In genomic region chr15:102350138-102350941, GRCm38 (mm10) we compare ENCODE assay signal across 8 mouse cellular contexts. TPM values are rescaled to one million over a fixed set of nuclear protein-coding genes. Genes with fewer than 3 reads are reported as not detected.
A peak's percentile ranks its signal among the peaks of the same experiment; 100 is the strongest.
DNase-seq lines count a peak whose midpoint lies in the region; ATAC-seq lines count a peak whose summit lies in the region.

Aaas (minus strand) TSS chr15:102350771.

- H3K4me2 ChIP-seq in heart, embryonic 13.5 days = peak within 1 kb of the TSS; percentile 83
- H3K4me2 ChIP-seq in liver, embryonic 12.5 days = peak within 1 kb of the TSS; percentile 85
- H3K4me2 ChIP-seq in stomach, embryonic 15.5 days = peak within 1 kb of the TSS; percentile 76

- WGBS in heart, embryonic 13.5 days = under 1% methylated on average over 56 of the region's 56 CpGs
- WGBS in liver, embryonic 12.5 days (ENCODE audit: insufficient replicate concordance) = under 1% methylated on average over 56 of the region's 56 CpGs
- WGBS in stomach, embryonic 15.5 days = under 1% methylated on average over 56 of the region's 56 CpGs

- 0 out of 2 replicates have a peak, but pooled peaks cover 5% of the 10 kb centered on the region for H3K27me3 ChIP-seq in heart, embryonic 13.5 days (replicated peaks)
- peaks cover 22% of the 10 kb centered on the region for H3K27me3 ChIP-seq in liver, embryonic 12.5 days (replicated peaks)
- no peaks in the 10 kb centered on the region for H3K27me3 ChIP-seq in stomach, embryonic 15.5 days (replicated peaks)

- H3K4me3 ChIP-seq in brown adipose tissue, adult 24 weeks (ENCODE audit: insufficient read depth, low read depth, low read length) = peak within 1 kb of the TSS; percentile 82
- H3K4me3 ChIP-seq in heart, embryonic 13.5 days = peak within 1 kb of the TSS; percentile 71
- H3K4me3 ChIP-seq in liver, embryonic 12.5 days = peak within 1 kb of the TSS; percentile 86
- H3K4me3 ChIP-seq in stomach, embryonic 15.5 days (replicated peaks) = peak within 1 kb of the TSS; percentile 80

- DNase-seq in CD4-positive, CD25-positive, alpha-beta regulatory T cell, adult 2 months (ENCODE audit: low read depth, low spot score) = peak; percentile 98
- DNase-seq in fat pad, adult 2 months (ENCODE audit: extremely low read depth, low read depth, low spot score) = peak; percentile 68
- peak; percentile 98 for DNase-seq in kidney, postnatal 10 days
- DNase-seq in natural killer cell, adult 2 months (ENCODE audit: low spot score in 2 of 2) = peak; percentile 87 to 93

- peak; percentile 73 for ATAC-seq in heart, embryonic 13.5 days (ENCODE audit: extremely low read depth, insufficient number of reproducible peaks, low FRiP score, low TSS enrichment)
- ATAC-seq in liver, embryonic 12.5 days = peak; percentile 91
- peak; percentile 89 for ATAC-seq in stomach, embryonic 15.5 days (ENCODE audit: insufficient read depth, low FRiP score, low read depth)

- peaks cover 29% of the 10 kb centered on the region for H3K36me3 ChIP-seq in heart, embryonic 13.5 days
- peaks cover 33% of the 10 kb centered on the region for H3K36me3 ChIP-seq in liver, embryonic 12.5 days
- peaks cover 12% of the 10 kb centered on the region for H3K36me3 ChIP-seq in stomach, embryonic 15.5 days

- H3K9ac ChIP-seq in heart, embryonic 13.5 days = peak within 1 kb of the TSS; percentile 88
- H3K9ac ChIP-seq in liver, embryonic 12.5 days = peak within 1 kb of the TSS; percentile 90
- peak within 1 kb of the TSS; percentile 82 for H3K9ac ChIP-seq in stomach, embryonic 15.5 days

- peak within 1 kb of the TSS; percentile 66 for H3K27ac ChIP-seq in brown adipose tissue, adult 24 weeks (replicated peaks; ENCODE audit: low read depth, low read length)
- H3K27ac ChIP-seq in heart, embryonic 13.5 days (replicated peaks) = peak within 1 kb of the TSS; percentile 69
- peak within 1 kb of the TSS; percentile 75 for H3K27ac ChIP-seq in liver, embryonic 12.5 days
- H3K27ac ChIP-seq in stomach, embryonic 15.5 days = peak within 1 kb of the TSS; percentile 77

- H3K4me1 ChIP-seq in brown adipose tissue, adult 24 weeks (ENCODE audit: control insufficient read depth, insufficient read depth, insufficient read length, low read length) = peaks cover 5% of the 10 kb centered on the region; the same call in 1 of the 2 replicates
- H3K4me1 ChIP-seq in heart, embryonic 13.5 days = peaks cover 19% of the 10 kb centered on the region
- H3K4me1 ChIP-seq in liver, embryonic 12.5 days = peaks cover 26% of the 10 kb centered on the region
- peaks cover 11% of the 10 kb centered on the region for H3K4me1 ChIP-seq in stomach, embryonic 15.5 days

- H3K9me3 ChIP-seq in heart, embryonic 13.5 days = no peaks in the 10 kb centered on the region
- H3K9me3 ChIP-seq in liver, embryonic 12.5 days (replicated peaks) = no peaks in the 10 kb centered on the region
- no peaks in the 10 kb centered on the region for H3K9me3 ChIP-seq in stomach, embryonic 15.5 days

RNA-seq across cellular contexts. Expression of gene Aaas, which starts in this region (rescaled TPM):
- polyA plus RNA-seq in brown adipose tissue, adult 24 weeks (2012; ENCODE audit: insufficient read depth, insufficient read length, missing spikeins) = 13.2 and 20.7 TPM in 2 replicates
- 54.0 and 58.1 TPM in 2 replicates for polyA plus RNA-seq in heart, embryonic 13.5 days (2015; fragmentation: Nextera tagmentation; extraction: Ambion mirVana)
- 69.7 and 74.7 TPM in 2 replicates for polyA plus RNA-seq in liver, embryonic 12.5 days (2016; fragmentation: Nextera tagmentation; extraction: Ambion mirVana)
- polyA plus RNA-seq in stomach, embryonic 15.5 days (2015; fragmentation: Nextera tagmentation; extraction: Ambion mirVana) = 55.9 and 67.0 TPM in 2 replicates

Comparison
In these comparisons a context has a peak if more than half of its experiments do, and no peak if none do; other contexts are left out.
1. Peak in every context shown above with its lines: DNase-seq, ATAC-seq, H3K4me3 ChIP-seq and H3K27ac ChIP-seq.